Mouse (Mus musculus) ovary, adult 18-20 months (tissue): ENCODE data around the gene Mtg1.
A peak's percentile ranks its signal among the peaks of the same experiment; 100 is the strongest.

ENCODE experiments used
- DNase-seq: peaks from one replicate; pipeline ENCODE4 v3.0.0; 2022; ENCODE audit warnings: low spot score, mixed read lengths

Mtg1 gene

DNA sequence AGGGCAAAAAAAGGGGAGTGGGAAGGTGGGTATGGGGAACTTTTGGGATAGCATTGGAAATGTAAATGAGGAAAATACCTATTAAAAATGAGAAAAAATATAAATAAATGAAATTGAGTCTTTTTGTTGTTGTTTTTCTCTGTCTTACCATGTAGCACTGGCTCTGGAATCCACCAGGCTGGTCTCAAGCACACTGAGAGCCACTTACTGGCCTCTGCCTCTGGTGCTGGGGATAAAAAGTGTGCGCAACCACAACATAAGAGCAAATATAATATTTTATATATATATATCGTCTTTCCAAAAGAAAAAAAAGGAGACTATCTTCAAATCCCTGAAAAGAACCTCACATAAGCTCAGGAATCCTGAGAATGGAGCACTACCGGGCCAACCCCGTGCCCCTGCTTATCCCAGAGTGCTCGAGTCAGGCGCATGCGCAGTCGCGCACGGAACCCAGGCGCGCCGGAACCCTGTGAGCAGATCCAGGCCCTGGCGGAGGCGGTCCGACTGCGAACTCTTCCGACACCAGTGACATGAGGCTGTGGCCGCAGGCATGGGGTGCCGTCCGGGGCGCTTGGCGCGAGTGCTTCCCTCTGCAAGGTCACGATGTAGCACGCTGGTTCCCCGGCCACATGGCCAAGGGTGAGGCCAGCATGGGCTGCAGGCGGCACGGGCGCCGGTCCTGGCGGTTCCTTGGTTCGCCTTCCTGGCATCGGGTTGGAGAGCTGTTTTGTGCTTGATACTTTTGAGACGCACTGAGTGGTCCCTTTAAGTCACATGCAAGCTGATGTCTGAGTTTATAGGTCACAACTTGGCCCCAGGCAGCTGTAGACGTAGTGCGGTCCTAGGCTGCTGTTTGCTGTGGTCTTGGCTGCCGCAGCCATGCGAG is at the start of gene Mtg1:
Gene Mtg1, plus strand, starts transcription at position 430 of the 886 bp plus-strand sequence.
- peak; percentile 91 for DNase-seq

DNA sequence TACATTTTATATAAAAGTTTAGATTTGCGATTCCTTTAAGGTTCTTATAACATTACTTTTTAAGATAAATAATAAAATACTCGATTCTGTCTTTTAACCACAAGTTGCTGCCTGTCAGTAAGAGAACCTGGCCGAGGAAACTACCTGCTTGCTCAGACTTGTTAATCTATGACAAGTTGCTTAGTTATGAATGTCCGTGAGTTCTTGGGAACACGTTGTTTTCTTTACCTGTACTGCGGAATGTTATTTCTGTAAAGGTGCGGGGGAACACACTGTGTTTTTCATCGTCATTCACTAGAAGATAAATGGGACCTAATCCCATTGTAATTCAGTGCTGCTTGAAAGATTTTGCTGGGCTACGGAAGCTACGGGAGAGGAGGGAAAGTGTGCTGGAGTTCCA is 46.8 kb upstream of the Mtg1 start:
- DNase-seq, result no peak

DNA sequence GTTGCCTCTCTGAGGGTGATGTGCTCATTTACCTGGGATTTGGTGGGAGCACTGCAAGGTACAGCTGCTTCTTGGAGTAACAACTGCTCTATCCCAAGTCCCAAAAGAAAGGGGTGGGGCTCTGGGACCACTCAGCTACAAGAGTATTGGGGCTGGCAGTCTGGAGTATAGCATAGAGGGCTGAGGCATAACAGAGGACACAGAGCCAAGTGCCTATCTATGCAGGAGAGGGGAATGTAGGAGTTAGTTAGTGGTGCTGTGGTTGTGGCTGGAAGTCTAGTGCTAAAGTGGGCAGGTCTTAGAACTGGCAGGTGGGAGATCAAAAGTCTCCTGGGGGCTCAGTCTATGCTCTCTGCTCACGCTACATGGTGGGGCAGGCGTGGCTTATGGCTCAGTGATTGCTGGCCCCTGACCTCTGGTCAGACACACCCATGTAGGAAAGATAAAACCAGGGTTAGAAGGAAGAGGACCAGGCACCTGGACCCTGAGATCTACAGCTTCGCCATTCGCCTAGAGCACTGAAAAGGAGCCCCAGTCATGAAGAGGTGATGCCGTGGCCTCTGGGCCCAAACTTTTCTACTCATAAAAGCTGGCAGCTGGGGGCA is 44.3 kb upstream of the Mtg1 start, which contains the start of gene Prap1:
Gene Prap1, plus strand, starts transcription at position 472 of the 605 bp plus-strand sequence.
- no peak for DNase-seq

DNA sequence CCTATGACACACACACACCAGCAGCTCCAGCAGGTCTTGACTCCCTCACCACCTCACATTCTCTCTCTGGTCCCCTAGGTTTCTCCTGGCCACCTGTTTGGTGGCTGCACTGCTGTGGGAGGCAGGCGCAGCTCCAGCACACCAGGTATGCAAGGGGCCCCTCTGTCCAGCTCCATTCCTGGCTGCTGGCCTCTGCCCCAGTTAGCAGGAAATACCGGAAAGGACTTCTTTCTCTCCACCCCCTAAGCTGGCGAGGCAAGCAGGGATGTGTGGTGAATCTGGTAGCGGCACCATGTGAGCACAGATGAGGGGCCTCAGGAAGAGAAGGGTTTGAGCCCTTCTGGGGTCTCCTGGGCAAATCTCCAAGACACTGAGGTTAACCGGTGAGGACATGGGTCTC is 42.4 kb upstream of the Mtg1 start:
- no peak for DNase-seq

DNA sequence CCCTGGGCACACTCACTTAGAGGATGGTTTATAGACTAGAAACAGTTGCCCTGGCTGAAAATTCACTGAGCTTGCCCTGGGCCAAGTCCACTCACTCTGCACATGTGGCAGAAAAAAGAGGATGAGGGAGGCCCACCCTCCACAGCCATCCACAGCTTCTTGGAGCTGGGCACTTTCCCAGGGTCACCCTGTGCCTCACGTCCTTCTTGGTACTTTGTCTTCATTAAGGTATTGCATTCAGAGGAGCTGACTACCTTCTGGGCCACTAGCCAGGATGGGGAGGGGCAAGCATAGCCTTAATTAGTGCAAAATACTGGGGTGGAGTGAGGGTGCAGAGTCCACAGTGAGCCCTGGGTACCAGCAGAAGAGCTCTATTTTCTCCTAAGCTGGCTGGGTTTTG is 41.8 kb upstream of the Mtg1 start:
- peak; percentile 15 for DNase-seq

DNA sequence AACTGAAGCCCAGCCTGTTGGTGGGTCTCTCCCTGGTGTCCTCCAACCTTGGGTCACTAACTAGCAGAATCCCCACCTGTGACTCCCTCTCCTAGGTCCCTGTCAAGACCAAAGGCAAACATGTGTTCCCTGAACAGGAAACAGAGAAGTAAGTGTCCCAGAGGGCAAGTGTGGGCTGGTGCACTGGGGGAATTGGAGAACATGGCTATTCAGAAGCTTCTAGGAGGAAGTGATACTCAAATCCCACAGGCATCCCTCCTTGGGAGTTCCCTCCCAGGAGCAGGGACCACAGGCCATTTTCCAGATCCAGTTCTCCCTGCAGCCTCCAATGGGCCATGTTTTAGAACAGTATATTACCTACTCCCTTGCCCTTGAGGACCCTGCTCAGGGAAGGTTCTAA is 41.3 kb upstream of the Mtg1 start:
- DNase-seq, result no peak

DNA sequence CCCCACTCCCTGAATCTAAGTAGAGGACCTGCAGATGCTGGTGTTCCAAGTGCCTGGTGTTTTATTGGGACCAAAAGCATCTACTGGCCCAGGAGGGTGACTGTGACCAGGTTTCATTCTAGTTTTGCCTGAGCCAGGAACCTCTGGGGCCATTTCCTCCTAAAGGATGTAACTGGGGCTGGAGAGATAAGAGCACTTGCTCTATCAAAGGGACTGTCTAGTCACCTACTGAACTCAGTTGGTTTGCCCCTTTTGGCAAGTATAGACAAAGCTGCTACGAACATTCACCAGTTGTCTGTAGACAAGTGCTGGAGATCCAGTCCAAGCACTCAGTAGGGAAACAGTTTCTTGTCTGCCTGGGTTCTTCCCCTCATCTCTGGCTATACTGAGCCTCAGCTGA is 38.9 kb upstream of the Mtg1 start:
- DNase-seq, result no peak

DNA sequence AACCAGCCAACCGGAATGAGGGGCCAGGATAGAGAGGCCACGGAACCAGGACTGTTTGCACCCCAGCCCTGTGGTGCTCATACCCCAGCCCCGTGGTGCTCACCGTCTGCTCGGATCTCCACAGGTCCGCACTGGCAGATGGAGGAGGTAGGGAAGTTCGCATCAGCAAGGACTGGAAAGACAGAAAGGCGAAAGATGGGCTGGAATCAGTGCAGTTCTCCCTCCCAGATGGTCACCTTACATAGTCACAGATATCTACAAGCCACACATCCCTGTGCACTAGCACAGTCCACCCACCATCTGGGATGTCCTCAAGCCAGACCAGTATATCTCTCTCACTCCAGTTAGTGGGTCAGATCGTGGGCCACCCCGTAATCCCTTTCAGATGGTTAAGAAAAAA is 35.9 kb upstream of the Mtg1 start:
- DNase-seq, result no peak

DNA sequence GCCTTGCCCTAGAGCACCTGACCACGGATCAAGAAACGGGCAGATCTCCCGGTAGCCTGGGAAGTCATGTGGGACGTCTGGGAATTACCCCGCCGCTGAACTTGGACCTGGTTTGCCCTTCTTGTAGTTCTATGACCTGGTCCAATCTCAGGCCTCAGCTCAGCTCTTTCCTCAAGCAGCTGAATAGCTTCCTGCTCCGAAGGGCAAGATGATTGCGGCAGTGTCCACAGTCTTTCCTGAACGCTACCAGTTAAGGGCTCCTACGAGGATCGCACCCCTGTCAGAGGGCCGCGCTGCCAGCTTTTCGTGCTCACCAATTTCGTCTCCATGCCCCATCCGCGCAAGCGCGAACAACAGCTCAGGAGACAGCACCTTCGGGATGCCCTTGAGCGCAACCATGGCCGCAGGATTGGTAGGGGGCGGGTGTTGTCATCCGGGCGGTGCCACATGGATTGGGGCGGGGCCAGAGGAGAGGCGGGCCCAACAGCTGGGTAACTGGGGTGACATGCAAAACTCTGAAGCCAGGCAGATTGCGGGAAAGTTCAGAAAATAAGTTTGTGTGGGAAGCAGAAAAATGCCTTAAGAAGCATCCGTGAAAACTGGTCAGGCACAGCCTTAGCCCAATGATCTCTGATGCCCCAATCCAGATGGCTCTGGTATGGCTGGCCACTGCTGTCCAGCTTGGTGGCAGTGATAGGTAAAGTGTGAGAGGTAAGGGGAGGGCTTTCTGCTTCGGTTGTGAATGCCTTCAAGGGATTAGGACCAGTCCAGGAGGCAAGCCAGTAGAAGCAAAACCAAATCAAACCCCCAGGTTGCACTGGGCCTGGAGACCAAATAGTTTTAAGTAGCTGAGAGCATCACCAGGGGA is 35.1 kb upstream of the Mtg1 start, which contains the start of gene Fuom:
Gene Fuom, minus strand, starts transcription at position 449 of the 868 bp plus-strand sequence.
- peak; percentile 91 for DNase-seq

DNA sequence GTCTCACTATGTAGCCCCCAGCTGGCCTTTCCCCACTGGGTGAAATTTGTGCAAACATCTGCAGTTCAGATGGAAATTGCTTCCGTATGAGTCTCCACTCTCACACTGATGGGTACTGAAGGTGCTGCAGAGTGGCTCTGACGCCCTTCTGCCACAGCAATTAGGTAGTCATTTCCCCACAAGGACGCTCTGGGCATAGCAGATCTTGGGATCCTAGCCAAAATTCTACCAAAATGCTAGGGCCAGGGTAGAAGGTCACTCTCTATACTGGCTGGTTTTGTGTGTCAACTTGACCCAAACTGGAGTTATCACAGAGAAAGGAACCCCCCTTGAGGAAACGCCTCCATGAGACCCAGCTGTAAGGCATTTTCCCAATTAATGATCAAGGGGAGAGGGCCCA is 33.4 kb upstream of the Mtg1 start:
- peak; percentile 31 for DNase-seq

DNA sequence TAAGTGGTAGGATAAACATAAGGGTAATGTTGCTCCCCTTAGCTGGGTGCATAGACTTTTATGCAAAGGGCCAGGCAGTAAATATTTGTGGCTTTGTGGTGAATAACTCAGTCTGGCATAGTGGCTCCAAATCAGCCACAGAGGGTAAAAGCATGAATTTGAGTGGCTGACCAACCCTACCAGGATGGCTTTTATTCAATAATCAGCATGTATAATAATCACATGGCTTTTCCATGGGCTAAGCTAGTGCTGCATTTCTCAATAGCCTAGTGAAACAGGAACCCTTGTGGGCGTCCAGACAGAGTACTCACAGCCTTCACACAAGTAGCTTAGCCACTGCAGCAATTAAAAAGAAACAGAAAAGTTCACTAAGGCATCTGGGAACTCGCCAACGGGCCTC is 25.4 kb upstream of the Mtg1 start:
- DNase-seq, result no peak

DNA sequence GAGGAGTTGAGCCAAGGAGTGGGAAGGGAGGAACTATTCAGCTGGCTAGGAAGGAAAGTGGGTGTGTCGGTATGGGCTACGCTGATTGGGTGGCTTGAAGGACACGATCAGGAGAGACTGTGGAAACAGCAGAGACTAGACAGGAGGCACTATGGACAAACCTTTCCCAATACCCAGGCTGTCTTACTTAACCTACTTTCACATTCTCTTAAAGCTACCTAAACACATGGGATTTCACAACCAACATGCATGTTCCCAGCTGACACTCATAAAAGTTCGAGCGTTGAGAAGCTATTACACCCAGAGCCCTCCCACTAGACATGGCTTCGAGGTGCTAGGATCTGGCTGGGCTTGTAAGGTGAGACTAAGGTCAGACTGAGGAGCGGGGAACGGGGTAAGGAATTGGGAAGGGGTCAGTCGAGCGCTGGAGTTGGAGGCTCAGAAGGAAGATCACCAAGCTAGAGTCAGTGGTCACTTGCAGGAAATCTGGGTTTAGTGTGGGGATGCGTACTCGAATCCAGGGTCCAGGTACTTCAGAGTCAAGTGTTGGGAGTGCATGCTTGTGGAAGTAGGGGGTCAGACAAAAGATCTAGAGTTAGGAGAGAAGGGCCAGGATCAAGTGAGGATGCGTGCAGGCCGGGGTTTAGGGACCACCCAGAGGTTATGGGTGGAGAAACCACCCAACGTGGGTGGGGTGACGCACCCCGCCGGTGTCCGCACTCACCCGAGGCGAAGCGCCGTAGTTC is 21.6 kb upstream of the Mtg1 start, which contains the start of gene Paox:
Gene Paox, plus strand, starts transcription at position 217 of the 746 bp plus-strand sequence.
- peak; percentile 64 for DNase-seq

DNA sequence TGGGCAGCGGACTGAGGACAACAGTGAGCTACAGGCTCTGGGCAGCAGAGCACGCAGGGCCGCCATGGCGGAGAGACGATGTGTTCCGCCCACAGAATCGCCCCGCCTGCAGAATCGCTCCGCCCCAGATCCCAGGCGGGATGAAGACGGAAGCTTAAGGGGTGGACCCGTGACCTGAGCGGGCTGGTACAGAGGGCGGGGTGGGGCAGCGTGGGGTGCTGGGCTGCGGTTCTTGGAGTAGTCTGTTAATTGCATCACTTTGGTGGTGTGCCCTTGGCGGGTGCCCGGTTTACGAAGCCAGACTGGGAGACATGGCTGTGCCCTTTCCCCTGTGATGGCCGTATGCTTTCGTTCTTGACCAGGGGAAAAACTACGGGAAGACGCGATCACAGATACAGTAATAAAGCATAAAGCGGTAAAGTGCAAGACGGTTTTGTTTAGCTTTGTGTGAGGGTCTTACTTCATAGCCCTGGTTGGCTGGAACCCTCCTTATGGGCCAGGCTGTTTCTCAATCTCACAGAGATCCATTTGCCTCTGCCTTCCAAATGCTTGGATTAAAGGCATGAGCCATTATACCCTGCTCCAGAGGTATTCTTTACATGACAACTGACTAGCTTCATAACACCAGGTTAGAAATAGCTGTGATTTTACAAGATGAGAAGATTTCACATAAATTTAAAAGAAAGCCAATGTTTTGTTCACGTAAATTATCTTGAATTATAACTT is 20.9 kb upstream of the Mtg1 start, which contains the start of gene Echs1:
Gene Echs1, minus strand, starts transcription at position 148 of the 726 bp plus-strand sequence.
- DNase-seq, result peak; percentile 92

DNA sequence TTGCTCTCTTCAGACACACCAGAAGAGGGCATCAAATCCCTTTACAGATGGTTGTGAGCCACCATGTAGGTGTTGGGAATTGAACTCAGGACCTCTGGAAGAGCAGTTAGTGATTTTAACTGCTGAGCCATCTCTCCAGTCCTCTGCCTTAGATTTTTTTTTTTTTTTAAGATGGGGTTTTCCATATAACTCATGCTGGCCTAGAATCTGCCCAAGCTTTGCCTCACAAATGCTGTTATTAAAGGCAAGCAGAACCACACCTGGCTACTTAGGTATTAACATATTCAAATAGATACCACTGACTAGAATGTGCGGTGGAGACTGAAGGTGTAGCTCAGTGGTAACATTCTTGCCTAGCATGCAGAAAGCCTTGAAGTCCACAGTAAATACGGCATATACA is 16.9 kb upstream of the Mtg1 start:
- no peak for DNase-seq

DNA sequence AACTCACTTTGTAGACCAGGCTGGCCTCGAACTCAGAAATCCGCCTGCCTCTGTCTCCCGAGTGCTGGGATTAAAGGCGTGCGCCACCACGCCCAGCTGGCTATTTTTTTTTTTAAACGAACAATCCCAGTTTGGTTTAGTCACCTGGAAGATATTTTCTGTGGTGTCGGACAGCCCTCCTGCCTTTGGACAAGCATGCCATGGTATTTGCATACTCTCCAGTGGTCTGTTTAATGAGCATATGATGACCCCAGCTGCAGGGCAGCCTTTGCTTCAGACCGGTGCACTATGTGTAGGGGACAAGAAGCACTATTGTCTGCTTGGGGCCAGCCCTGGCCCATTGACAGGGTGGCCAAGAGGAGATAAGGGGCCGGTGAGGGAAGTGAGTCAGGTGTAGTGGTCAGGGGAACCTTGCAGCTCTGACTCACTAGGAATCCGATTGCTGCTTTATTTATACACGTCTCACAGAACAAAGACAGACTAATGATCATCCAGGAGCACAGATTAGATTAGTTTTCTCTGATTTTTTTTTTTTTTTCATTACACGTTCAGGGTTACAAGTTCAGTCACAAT is 15.9 kb upstream of the Mtg1 start:
- DNase-seq, result no peak

DNA sequence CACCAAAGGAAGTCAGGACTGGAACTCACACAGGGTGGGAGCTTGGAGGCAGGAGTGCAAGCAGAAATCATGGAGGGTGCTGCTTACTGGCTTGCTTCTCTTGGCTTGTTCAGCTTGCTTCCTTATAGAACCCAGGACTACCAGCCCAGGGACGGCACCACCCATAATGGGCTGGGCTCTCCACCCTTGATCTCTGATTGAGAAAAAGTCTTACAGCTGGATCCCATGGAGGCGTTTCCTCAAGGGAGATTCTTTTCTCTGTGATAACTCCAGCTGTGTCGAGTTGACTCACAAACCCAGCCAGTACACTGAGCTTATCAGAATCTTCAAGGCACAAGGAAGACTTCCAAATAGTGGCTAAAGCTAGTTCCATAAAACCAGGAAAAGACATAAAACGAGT is 14.6 kb upstream of the Mtg1 start:
- DNase-seq, result no peak

DNA sequence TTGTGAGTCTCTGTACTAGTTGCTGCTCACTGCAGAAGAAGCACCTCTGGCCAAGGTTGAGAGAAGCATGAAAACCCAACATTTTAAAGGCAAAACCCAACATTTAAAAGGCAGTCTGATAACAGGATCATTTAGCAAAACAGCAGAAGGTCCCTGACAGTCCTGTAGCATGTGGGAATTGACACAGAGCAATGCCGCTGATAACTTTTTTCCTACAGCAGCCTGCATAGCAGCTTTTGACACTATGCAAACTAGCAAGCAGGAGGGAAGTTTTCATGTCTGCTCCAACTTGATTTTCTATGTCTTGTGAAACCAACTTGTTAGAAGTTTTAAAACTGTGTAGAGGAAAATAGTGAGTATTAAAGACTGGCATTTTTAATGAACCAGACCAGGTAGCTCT is 13.0 kb upstream of the Mtg1 start:
- DNase-seq, result no peak

DNA sequence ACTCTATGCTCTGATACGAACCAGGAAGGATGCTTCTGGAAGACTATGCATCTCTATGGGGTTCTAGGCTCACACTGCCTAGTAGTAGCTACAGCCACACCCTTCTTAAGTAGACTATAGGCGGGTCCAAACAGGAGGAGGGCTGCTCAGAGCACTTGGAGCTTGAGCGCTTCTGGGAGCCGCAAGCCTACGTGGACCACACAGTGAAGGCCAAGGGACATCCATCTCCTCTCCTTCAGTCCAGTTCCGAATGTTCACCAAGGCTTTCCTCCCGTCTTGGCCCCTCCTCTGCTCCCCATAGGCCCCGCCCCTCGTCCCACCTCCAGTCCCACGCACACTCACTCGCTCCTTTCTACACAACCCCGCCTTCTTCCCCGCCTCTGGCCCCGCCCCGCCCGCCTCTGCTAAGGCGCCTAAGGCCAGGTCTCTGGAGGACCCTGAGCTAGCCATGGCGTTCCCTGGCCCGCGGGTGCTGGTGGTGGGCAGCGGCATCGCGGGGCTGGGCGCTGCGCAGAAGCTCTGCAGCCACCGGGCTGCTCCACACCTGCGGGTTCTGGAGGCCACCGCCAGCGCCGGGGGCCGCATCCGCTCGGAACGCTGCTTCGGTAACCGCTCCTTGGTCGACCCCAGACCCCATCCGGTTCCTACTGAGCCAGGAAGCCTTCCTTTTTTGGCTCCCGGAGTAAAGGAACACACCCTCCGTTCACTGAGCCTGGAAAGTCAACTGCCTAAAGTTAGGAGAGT is 11.9 kb upstream of the Mtg1 start:
- peak; percentile 94 for DNase-seq

DNA sequence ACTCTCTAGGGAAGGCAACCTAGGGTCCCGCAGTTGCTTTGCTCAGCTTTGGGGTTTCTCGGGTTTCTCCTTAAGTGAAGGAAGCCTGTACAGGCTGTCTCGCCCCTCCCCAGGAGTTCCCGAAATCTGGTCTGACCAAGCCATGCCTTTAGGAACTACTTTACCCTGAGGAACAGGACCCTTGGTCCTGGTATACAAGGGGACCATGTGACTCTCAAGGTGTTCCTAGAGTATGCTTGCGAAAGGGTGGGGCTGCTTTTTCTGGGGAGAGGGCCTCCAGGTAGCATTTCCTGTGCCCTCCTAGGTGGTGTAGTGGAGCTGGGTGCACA is 11.4 kb upstream of the Mtg1 start:
- DNase-seq, result no peak

DNA sequence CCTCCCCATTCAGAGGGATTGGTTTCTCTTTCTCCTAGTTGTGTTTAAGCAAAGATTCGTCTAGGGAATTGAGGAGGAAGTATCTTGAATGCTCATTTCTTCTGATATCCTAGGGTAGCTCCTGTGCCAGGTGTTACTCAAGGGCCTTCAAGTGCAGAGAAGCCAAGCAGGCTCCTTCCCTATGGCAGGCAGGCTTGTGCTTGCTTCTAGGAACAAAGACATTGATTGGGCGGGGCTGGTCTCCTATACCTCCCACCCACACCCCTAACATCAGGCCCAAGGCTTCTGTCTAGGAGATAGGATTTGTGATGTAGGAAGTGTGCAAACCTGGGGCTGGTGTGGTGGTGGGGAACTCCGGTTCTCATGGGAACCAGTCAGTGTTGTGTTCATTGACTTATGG is 10.4 kb upstream of the Mtg1 start:
- DNase-seq, result no peak
